In genomic region chr14:48824375-48824774, GRCm38 (mm10) we compare ENCODE assay signal across 19 mouse cellular contexts.
"Had no signal": no experiment of that assay in that cellular context is flagged by ENCODE, and none has a peak within 500 bp of the region (broad histone marks: within the 10 kb centered on the region; RNA-seq: fewer than 3 reads in every experiment).

No protein-coding gene starts in this region.

- H3K4me1 ChIP-seq: limb, embryonic 15.5 days; liver, embryonic 12.5 days; neural tube, embryonic 15.5 days had no signal

- H3K36me3 ChIP-seq: limb, embryonic 15.5 days; liver, embryonic 12.5 days; midbrain, embryonic 10.5 days; neural tube, embryonic 15.5 days had no signal

- H3K9me3 ChIP-seq: limb, embryonic 15.5 days; liver, embryonic 12.5 days; midbrain, embryonic 10.5 days; neural tube, embryonic 15.5 days had no signal

- ATAC-seq: liver, embryonic 12.5 days had no signal

- DNase-seq: kidney, adult 11 months; kidney, adult 9 months; kidney, postnatal 36 days; layer of hippocampus, postnatal 36 days; lung, embryonic 14.5 days; lung, postnatal 10 days; lung, postnatal 4 days; midbrain, embryonic 14.5 days; right cerebral cortex, postnatal 25 days; thymus, adult 18-20 months; thymus, postnatal 25 days had no signal

- H3K27ac ChIP-seq: kidney, postnatal 0 days; layer of hippocampus, adult 2 months; limb, embryonic 15.5 days; liver, embryonic 12.5 days; midbrain, embryonic 10.5 days; neural tube, embryonic 15.5 days; stomach, postnatal 0 days had no signal

- H3K9ac ChIP-seq: limb, embryonic 15.5 days; liver, embryonic 12.5 days; lung, embryonic 14.5 days; neural tube, embryonic 15.5 days had no signal

- H3K4me2 ChIP-seq: limb, embryonic 15.5 days; liver, embryonic 12.5 days; lung, embryonic 14.5 days; neural tube, embryonic 15.5 days had no signal

- H3K27me3 ChIP-seq: limb, embryonic 15.5 days; liver, embryonic 12.5 days; neural tube, embryonic 15.5 days had no signal

- H3K4me3 ChIP-seq: layer of hippocampus, adult 2 months; limb, embryonic 15.5 days; liver, embryonic 12.5 days; midbrain, embryonic 10.5 days; myocyte; neural tube, embryonic 15.5 days had no signal
